Mouse (Mus musculus): ENCODE data around the gene Slc30a10. TPM values are rescaled to one million over a fixed set of nuclear protein-coding genes. Genes with fewer than 3 reads are reported as not detected.

Slc30a10 gene
- polyA plus RNA-seq, 1 experiment from 2014 or later, result 11.0 TPM

GRCm38 (mm10) chr1:185473437-185473836, 18.8 kb downstream of the Slc30a10 start:
- no peak overlapping the region for H3K4me3 ChIP-seq (ENCODE audit: low read depth, low read length)
- H3K9me3 ChIP-seq (replicated peaks; ENCODE audit: control insufficient read depth, low read length), result no peaks in the 10 kb centered on the region
- no peaks in the 10 kb centered on the region for H3K4me1 ChIP-seq (ENCODE audit: control insufficient read depth, insufficient read depth, low read length)
- no peak overlapping the region for H3K9ac ChIP-seq (ENCODE audit: low read length)
- H3K27me3 ChIP-seq (replicated peaks; ENCODE audit: control insufficient read depth, insufficient read depth, low read length), result no peaks in the 10 kb centered on the region
- no peaks in the 10 kb centered on the region for H3K36me3 ChIP-seq (ENCODE audit: control insufficient read depth, insufficient read depth, low read length)
- H3K4me2 ChIP-seq (ENCODE audit: low read length), result no peak overlapping the region
- H3K27ac ChIP-seq (ENCODE audit: low read depth, low read length), result no peak overlapping the region
- no peak for DNase-seq (ENCODE audit: low spot score)
- ATAC-seq, result no peak
- 95% methylated on average over 1 of the region's 1 CpGs for WGBS

GRCm38 (mm10) chr1:185479861-185480260, 25.2 kb downstream of the Slc30a10 start:
- Histone ChIP-seq H3K9me3 (replicated peaks; ENCODE audit: control insufficient read depth, low read length) (no peaks in the 10 kb centered on the region), H3K9ac (ENCODE audit: low read length) (no peak overlapping the region), H3K27me3 (replicated peaks; ENCODE audit: control insufficient read depth, insufficient read depth, low read length) (no peaks in the 10 kb centered on the region), H3K27ac (ENCODE audit: low read depth, low read length) (no peak overlapping the region), H3K4me3 (ENCODE audit: low read depth, low read length) (no peak overlapping the region), H3K4me2 (ENCODE audit: low read length) (no peak overlapping the region), H3K36me3 (ENCODE audit: control insufficient read depth, insufficient read depth, low read length) (no peaks in the 10 kb centered on the region), H3K4me1 (ENCODE audit: control insufficient read depth, insufficient read depth, low read length) (peaks cover 10% of the 10 kb centered on the region)
- DNase-seq (ENCODE audit: low spot score) (no peak), ATAC-seq (no peak)
- 95% methylated on average over 4 of the region's 4 CpGs for WGBS

GRCm38 (mm10) chr1:185482001-185482761, 27.5 kb downstream of the Slc30a10 start:
- Histone ChIP-seq H3K4me1 (ENCODE audit: control insufficient read depth, insufficient read depth, low read length) (peaks cover 10% of the 10 kb centered on the region), H3K27me3 (replicated peaks; ENCODE audit: control insufficient read depth, insufficient read depth, low read length) (no peaks in the 10 kb centered on the region), H3K36me3 (ENCODE audit: control insufficient read depth, insufficient read depth, low read length) (no peaks in the 10 kb centered on the region), H3K27ac (ENCODE audit: low read depth, low read length) (peak overlapping the region; percentile 66; the same call in 1 of the 2 replicates), H3K4me2 (ENCODE audit: low read length) (peak overlapping the region; percentile 26), H3K9me3 (replicated peaks; ENCODE audit: control insufficient read depth, low read length) (no peaks in the 10 kb centered on the region), H3K9ac (ENCODE audit: low read length) (0 out of 2 replicates have a peak overlapping the region, but pooled peaks have one; percentile 25), H3K4me3 (ENCODE audit: low read depth, low read length) (no peak overlapping the region)
- DNase-seq (ENCODE audit: low spot score) (peak; percentile 71), ATAC-seq (peak; percentile 75)
- WGBS, result 60% methylated on average over 19 of the region's 19 CpGs

GRCm38 (mm10) chr1:185482762-185483161, 28.1 kb downstream of the Slc30a10 start:
- peak overlapping the region; percentile 66; the same call in 1 of the 2 replicates for H3K27ac ChIP-seq (ENCODE audit: low read depth, low read length)
- H3K9ac ChIP-seq (ENCODE audit: low read length), result no peak overlapping the region
- no peaks in the 10 kb centered on the region for H3K9me3 ChIP-seq (replicated peaks; ENCODE audit: control insufficient read depth, low read length)
- WGBS, result 67% methylated on average over 2 of the region's 2 CpGs
- peaks cover 10% of the 10 kb centered on the region for H3K4me1 ChIP-seq (ENCODE audit: control insufficient read depth, insufficient read depth, low read length)
- DNase-seq (ENCODE audit: low spot score) (peak; percentile 44), ATAC-seq (no peak)
- H3K27me3 ChIP-seq (replicated peaks; ENCODE audit: control insufficient read depth, insufficient read depth, low read length), result no peaks in the 10 kb centered on the region
- no peak overlapping the region for H3K4me2 ChIP-seq (ENCODE audit: low read length)
- H3K4me3 ChIP-seq (ENCODE audit: low read depth, low read length), result no peak overlapping the region
- no peaks in the 10 kb centered on the region for H3K36me3 ChIP-seq (ENCODE audit: control insufficient read depth, insufficient read depth, low read length)

GRCm38 (mm10) chr1:185483356-185484057, 28.9 kb downstream of the Slc30a10 start:
- no peak overlapping the region for H3K9ac ChIP-seq (ENCODE audit: low read length)
- no peak for DNase-seq (ENCODE audit: low spot score)
- 87% methylated on average over 12 of the region's 12 CpGs for WGBS

GRCm38 (mm10) chr1:185484281-185484680, 29.6 kb downstream of the Slc30a10 start:
- Histone ChIP-seq H3K27ac (ENCODE audit: low read depth, low read length) (no peak overlapping the region), H3K4me2 (ENCODE audit: low read length) (no peak overlapping the region), H3K9ac (ENCODE audit: low read length) (no peak overlapping the region), H3K27me3 (replicated peaks; ENCODE audit: control insufficient read depth, insufficient read depth, low read length) (no peaks in the 10 kb centered on the region), H3K36me3 (ENCODE audit: control insufficient read depth, insufficient read depth, low read length) (no peaks in the 10 kb centered on the region), H3K4me3 (ENCODE audit: low read depth, low read length) (no peak overlapping the region), H3K4me1 (ENCODE audit: control insufficient read depth, insufficient read depth, low read length) (peaks cover 10% of the 10 kb centered on the region), H3K9me3 (replicated peaks; ENCODE audit: control insufficient read depth, low read length) (no peaks in the 10 kb centered on the region)
- DNase-seq (ENCODE audit: low spot score) (no peak), ATAC-seq (no peak)
- WGBS, result 55% methylated on average over 19 of the region's 19 CpGs

More at GRCm38 (mm10) chr1:185483356-185484057, 28.9 kb downstream of the Slc30a10 start:
- Histone ChIP-seq H3K4me2 (ENCODE audit: low read length) (no peak overlapping the region), H3K27me3 (replicated peaks; ENCODE audit: control insufficient read depth, insufficient read depth, low read length) (no peaks in the 10 kb centered on the region), H3K36me3 (ENCODE audit: control insufficient read depth, insufficient read depth, low read length) (no peaks in the 10 kb centered on the region), H3K4me1 (ENCODE audit: control insufficient read depth, insufficient read depth, low read length) (peaks cover 10% of the 10 kb centered on the region), H3K27ac (ENCODE audit: low read depth, low read length) (no peak overlapping the region), H3K9me3 (replicated peaks; ENCODE audit: control insufficient read depth, low read length) (no peaks in the 10 kb centered on the region), H3K4me3 (ENCODE audit: low read depth, low read length) (no peak overlapping the region)
- no peak for ATAC-seq

- no peaks in the 10 kb centered on the region for H3K27me3 ChIP-seq (replicated peaks; ENCODE audit: control insufficient read depth, insufficient read depth, low read length)
- peaks cover 3% of the 10 kb centered on the region for H3K4me1 ChIP-seq (ENCODE audit: control insufficient read depth, insufficient read depth, low read length)
- ATAC-seq, result no peak
- H3K4me2 ChIP-seq (ENCODE audit: low read length), result no peak overlapping the region
- no peak overlapping the region for H3K9ac ChIP-seq (ENCODE audit: low read length)
- DNase-seq (ENCODE audit: low spot score), result no peak
- H3K4me3 ChIP-seq (ENCODE audit: low read depth, low read length), result no peak overlapping the region
- no peaks in the 10 kb centered on the region for H3K36me3 ChIP-seq (ENCODE audit: control insufficient read depth, insufficient read depth, low read length)
- no peaks in the 10 kb centered on the region for H3K9me3 ChIP-seq (replicated peaks; ENCODE audit: control insufficient read depth, low read length)
- WGBS, result 79% methylated on average over 6 of the region's 6 CpGs
- no peak overlapping the region for H3K27ac ChIP-seq (ENCODE audit: low read depth, low read length)
These were observed 35.2 kb downstream of the Slc30a10 start for GRCm38 (mm10) chr1:185489893-185490292.

- Histone ChIP-seq H3K4me1 (ENCODE audit: control insufficient read depth, insufficient read depth, low read length) (peaks cover 3% of the 10 kb centered on the region), H3K9me3 (replicated peaks; ENCODE audit: control insufficient read depth, low read length) (no peaks in the 10 kb centered on the region), H3K36me3 (ENCODE audit: control insufficient read depth, insufficient read depth, low read length) (no peaks in the 10 kb centered on the region), H3K27ac (ENCODE audit: low read depth, low read length) (no peak overlapping the region), H3K4me3 (ENCODE audit: low read depth, low read length) (no peak overlapping the region), H3K27me3 (replicated peaks; ENCODE audit: control insufficient read depth, insufficient read depth, low read length) (no peaks in the 10 kb centered on the region), H3K9ac (ENCODE audit: low read length) (no peak overlapping the region), H3K4me2 (ENCODE audit: low read length) (no peak overlapping the region)
- DNase-seq (ENCODE audit: low spot score), result peak; percentile 47
- peak; percentile 52; the same call in 1 of the 2 replicates for ATAC-seq
- 69% methylated on average over 2 of the region's 2 CpGs for WGBS
These were observed 36.0 kb downstream of the Slc30a10 start for GRCm38 (mm10) chr1:185490603-185491002.
